Mouse (Mus musculus) limb, embryonic 13.5 days (tissue): ENCODE measurements at regions not wholly inside any gene's neighbourhood (a gene's known extent, or its start where the extent isn't known, plus 50 kb on each side); places are given as distances from the start of the nearest gene placed in this dataset.

Experiments used
- ATAC-seq: fragments of 200-750 bp; cut with Nextera tagmentation; 2 replicates; pipeline ENCODE4 v1.8.0; 2017; ENCODE audit warnings: low read depth, moderate number of reproducible peaks, moderate TSS enrichment; ENCODE audit not compliant: low FRiP score
- H3K27ac ChIP-seq: fragments of 300-500 bp; sonication (generic); 2 replicates; pipeline ENCODE4 v1.5.1; 2015; ENCODE audit warnings: inconsistent platforms, mild to moderate bottlenecking, moderate library complexity
- H3K27me3 ChIP-seq: fragments of 300-500 bp; sonication (generic); 2 replicates; pipeline ENCODE4 v1.6.1; 2015; ENCODE audit warnings: mild to moderate bottlenecking, inconsistent platforms
- H3K36me3 ChIP-seq: fragments of 300-500 bp; sonication (generic); 2 replicates; pipeline ENCODE4 v1.6.1; 2015; ENCODE audit warnings: inconsistent platforms, mild to moderate bottlenecking, moderate library complexity
- H3K4me1 ChIP-seq: fragments of 300-500 bp; sonication (generic); 2 replicates; pipeline ENCODE4 v1.6.1; 2015; ENCODE audit warnings: inconsistent platforms
- H3K4me2 ChIP-seq: fragments of 300-500 bp; sonication (generic); replicated peaks from 2 replicates; pipeline ENCODE4 v1.6.1; 2015; ENCODE audit warnings: inconsistent platforms, mild to moderate bottlenecking, moderate library complexity
- H3K4me3 ChIP-seq: fragments of 300-500 bp; sonication (generic); 2 replicates; pipeline ENCODE4 v1.5.1; 2015; ENCODE audit warnings: moderate library complexity, mild to moderate bottlenecking, inconsistent platforms
- H3K9ac ChIP-seq: fragments of 300-500 bp; sonication (generic); 2 replicates; pipeline ENCODE4 v1.6.1; 2015; ENCODE audit warnings: mild to moderate bottlenecking, inconsistent platforms
- H3K9me3 ChIP-seq: fragments of 300-500 bp; sonication (generic); 2 replicates; pipeline ENCODE4 v1.6.1; 2016; ENCODE audit warnings: inconsistent platforms
- WGBS: fragments of 180-500 bp; shearing (Covaris S2); methylation state at CpG from one replicate; pipeline ENCODE4 v1.1.7; 2015; 5-methylcytosine and 5-hydroxymethylcytosine counted together

DNA sequence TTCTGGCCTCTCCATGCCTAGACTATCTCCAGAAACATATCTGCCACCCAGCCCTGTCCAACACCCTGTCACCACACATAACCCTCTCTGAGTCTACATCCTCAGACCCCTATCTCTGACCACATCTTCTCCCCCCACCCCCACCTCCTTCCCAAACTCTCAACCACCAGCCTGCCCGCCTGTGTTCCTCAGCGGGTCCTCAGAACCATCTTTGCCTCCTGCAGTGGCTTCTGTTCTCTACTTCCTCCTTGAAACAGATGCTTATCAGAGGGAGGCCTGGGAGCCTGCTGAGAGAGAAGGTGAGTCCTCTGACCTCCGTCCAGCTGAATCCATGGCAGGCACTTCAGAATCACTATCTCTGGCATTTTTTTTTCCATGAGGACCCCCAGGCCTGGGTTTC is 307.4 kb upstream of the Dio3 start:
- no peaks in the 10 kb centered on the region for H3K4me1 ChIP-seq
- no peak for ATAC-seq
- no peak overlapping the region for H3K9ac ChIP-seq
- no peaks in the 10 kb centered on the region for H3K36me3 ChIP-seq
- no peaks in the 10 kb centered on the region for H3K27me3 ChIP-seq
- H3K9me3 ChIP-seq = no peaks in the 10 kb centered on the region
- 60% methylated on average over 3 of the region's 3 CpGs for WGBS
- H3K27ac ChIP-seq = no peak overlapping the region
- no peak overlapping the region for H3K4me3 ChIP-seq
- no peak overlapping the region for H3K4me2 ChIP-seq

DNA sequence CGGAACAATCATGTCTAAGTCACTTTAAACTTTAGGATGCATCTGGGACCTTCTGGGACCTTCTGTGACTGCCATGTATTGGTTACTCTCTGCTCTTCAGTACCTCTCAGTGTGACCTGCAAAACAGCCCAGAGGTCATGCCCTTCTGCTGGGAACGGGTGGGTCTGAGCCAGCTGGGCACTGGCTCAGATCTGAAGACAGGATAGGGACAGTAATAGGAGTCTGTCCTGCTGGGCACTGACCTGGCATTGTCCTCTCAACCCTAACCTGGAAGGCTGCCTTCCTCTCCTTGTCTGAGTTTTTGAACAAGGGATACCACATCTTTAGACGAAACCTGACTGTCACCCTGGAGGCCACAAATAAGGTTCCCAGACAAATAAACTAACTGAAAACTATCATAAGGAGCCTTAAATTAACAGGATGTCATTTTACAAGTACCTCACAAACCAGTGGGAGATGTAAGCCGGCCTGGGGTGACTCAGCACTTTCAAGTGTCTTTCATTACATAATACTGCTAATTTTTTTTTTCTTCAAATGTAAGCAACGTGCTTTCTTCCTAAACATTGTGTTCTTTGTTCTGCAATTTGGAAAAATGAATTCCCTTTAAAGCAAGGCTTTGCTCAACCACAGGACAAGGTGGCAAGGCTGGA is 306.4 kb upstream of the Dio3 start:
- Histone ChIP-seq H3K27ac (no peak overlapping the region), H3K4me1 (no peaks in the 10 kb centered on the region), H3K9me3 (no peaks in the 10 kb centered on the region), H3K4me3 (no peak overlapping the region), H3K9ac (no peak overlapping the region), H3K4me2 (no peak overlapping the region), H3K27me3 (no peaks in the 10 kb centered on the region), H3K36me3 (no peaks in the 10 kb centered on the region)
- 54% methylated on average over 5 of the region's 5 CpGs for WGBS
- ATAC-seq = no peak

DNA sequence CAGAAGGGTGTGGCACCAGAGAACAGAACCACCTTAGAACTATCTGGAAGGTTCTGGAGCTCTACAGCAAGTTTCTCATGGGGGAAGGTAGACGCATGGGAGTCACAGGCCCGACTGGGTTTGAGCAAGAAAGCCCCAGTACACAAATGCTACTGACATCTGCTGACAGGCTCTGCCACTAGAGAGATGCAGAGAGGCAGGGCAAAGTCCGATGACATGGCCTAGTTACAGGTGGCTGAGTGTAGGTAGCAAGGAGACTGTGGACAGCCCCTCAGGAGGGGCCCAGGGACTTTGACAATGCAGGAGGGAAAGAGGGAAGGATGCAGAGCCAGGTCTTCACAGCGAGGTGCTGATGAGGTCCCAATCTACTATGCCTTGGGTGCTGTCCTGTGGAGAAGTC is 305.3 kb upstream of the Dio3 start:
- Histone ChIP-seq H3K4me2 (no peak overlapping the region), H3K4me3 (no peak overlapping the region), H3K9ac (no peak overlapping the region), H3K36me3 (no peaks in the 10 kb centered on the region), H3K4me1 (no peaks in the 10 kb centered on the region), H3K27me3 (no peaks in the 10 kb centered on the region), H3K9me3 (no peaks in the 10 kb centered on the region), H3K27ac (no peak overlapping the region)
- WGBS = 84% methylated on average over 4 of the region's 4 CpGs
- ATAC-seq = no peak

DNA sequence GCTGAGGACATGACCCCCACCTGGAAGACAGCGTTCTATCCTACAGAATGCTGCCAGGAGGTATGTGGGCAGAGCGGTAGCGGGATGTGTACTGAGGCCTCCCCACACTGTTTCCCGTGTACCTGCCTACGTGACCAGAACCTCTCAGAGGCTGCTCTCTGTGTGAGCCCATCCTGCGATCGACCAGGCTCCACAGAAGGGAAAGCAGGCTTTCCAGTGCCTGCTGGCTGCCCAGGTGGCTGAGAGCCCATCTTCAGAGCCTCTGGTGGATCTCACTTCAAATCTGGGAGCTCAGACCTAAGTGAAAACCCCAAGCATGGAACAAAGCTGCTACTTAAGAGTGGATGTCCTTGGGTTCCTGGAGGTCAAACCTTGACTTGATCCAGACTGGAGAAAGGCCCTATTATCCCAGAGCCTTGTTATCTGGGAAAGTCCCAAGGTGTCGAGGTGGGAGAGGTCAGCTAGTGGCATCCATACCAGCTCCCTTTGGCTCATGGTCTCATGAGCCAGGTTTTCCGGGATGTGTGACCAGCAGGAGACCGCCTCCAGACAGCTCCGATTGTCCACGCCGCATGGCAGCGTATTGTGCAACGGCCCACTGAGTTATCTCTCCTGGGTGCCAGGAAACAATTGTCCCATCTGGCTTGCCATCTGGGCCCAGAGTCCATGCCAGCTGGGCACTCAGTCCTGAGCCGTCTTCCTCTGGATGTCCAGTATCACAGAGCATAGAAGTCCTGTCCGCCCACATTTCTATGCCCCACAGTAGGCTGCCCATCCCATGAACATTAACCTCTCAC is 303.5 kb upstream of the Dio3 start:
- Histone ChIP-seq H3K4me1 (no peaks in the 10 kb centered on the region), H3K36me3 (no peaks in the 10 kb centered on the region), H3K27me3 (no peaks in the 10 kb centered on the region), H3K9ac (no peak overlapping the region), H3K27ac (no peak overlapping the region), H3K4me2 (no peak overlapping the region), H3K4me3 (no peak overlapping the region), H3K9me3 (no peaks in the 10 kb centered on the region)
- ATAC-seq = no peak
- WGBS = 90% methylated on average over 17 of the region's 17 CpGs

DNA sequence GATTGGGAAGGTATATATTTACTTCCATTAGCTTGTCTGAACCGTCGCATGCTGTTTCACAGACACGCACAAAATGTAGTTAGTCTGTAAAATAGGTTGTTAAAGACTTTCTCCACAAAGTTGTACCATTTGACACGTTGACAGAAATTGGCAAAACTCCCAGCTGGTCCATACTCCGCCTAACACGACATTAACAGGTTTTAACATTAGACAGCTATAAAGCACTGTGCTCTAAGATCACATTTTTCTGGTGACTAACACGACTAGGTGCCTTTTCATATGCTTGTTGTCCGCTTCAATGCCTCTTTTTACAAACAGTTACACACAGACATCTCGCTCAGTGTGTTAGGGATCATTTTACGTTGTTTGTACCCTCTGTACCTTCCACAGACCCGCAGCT is 294.2 kb upstream of the Dio3 start:
- Histone ChIP-seq H3K27ac (no peak overlapping the region), H3K36me3 (no peaks in the 10 kb centered on the region), H3K4me1 (no peaks in the 10 kb centered on the region), H3K9me3 (no peaks in the 10 kb centered on the region), H3K4me3 (no peak overlapping the region), H3K9ac (no peak overlapping the region), H3K4me2 (no peak overlapping the region), H3K27me3 (peaks cover 7% of the 10 kb centered on the region; the same call in 1 of the 2 replicates)
- 69% methylated on average over 11 of the region's 11 CpGs for WGBS
- no peak for ATAC-seq

DNA sequence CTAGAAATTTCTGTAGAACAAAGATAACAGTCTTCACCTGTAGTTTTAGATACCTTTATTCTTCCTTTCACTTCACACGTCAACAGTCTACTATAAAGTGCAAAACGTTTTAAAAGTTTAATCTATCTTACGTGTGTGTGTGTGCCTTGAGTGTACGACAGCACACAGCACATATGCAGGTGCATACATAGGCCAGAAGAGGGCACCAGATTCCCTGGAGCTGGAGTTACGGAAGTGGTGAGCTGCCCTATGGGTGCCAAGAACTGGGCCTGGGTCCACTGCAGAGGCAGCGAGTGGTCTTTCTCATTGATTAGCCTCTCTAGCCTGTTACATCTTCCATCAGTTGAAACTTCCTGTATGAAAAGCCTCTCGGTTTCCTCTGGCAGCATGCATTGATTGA is 285.5 kb upstream of the Dio3 start:
- 91% methylated on average over 7 of the region's 7 CpGs for WGBS
- Histone ChIP-seq H3K27me3 (no peaks in the 10 kb centered on the region), H3K9me3 (peaks cover 5% of the 10 kb centered on the region; the same call in 1 of the 2 replicates), H3K36me3 (no peaks in the 10 kb centered on the region), H3K4me2 (no peak overlapping the region), H3K9ac (no peak overlapping the region), H3K4me1 (no peaks in the 10 kb centered on the region), H3K4me3 (no peak overlapping the region), H3K27ac (no peak overlapping the region)
- no peak for ATAC-seq

DNA sequence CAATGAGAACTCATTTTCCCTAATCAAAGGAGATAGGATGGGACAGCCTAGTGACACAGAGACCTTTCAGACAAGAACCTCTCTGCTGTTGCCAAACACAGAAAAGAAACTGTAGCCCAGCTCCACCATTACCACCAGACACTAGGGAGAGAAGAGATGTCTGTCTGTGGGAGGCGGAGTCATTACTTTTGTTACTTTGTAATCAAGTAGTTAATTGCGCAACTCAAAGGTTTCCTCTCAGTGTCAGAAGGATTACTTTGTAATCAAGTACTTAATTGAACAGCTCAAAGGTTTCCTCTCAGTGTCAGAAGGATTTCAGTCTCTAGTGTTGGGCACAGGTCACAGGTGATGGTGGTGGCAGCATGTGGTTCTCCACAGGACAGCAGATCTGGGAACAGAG is 276.2 kb upstream of the Dio3 start:
- Histone ChIP-seq H3K4me1 (no peaks in the 10 kb centered on the region), H3K9me3 (no peaks in the 10 kb centered on the region), H3K27ac (no peak overlapping the region), H3K4me2 (no peak overlapping the region), H3K36me3 (no peaks in the 10 kb centered on the region), H3K4me3 (no peak overlapping the region), H3K27me3 (peaks cover 3% of the 10 kb centered on the region; the same call in 1 of the 2 replicates), H3K9ac (no peak overlapping the region)
- WGBS = 92% methylated on average over 2 of the region's 2 CpGs
- no peak for ATAC-seq

DNA sequence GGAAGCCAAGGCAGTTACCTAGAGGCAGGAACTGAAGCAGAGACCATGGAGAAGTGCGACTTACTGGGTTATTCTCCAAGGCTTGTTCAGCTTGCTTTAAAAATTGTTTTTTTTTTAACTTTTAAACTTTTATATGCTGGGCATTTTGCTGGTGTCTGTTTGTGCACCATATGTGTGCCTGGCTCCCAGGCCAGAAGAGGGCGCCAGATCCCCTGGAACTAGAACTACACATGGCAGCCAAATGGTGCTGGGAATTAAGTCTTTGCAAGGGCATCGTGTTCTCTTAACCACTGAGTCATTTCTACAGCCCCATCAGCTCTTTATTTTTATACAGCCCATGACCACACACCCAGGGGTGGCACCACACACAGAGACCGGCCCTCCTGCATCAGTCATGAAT is 269.7 kb upstream of the Dio3 start:
- Histone ChIP-seq H3K4me1 (no peaks in the 10 kb centered on the region), H3K36me3 (no peaks in the 10 kb centered on the region), H3K27me3 (peaks cover 3% of the 10 kb centered on the region; the same call in 1 of the 2 replicates), H3K9ac (no peak overlapping the region), H3K4me2 (no peak overlapping the region), H3K27ac (no peak overlapping the region), H3K9me3 (no peaks in the 10 kb centered on the region), H3K4me3 (no peak overlapping the region)
- no peak for ATAC-seq
- WGBS = 48% methylated on average over 4 of the region's 4 CpGs

DNA sequence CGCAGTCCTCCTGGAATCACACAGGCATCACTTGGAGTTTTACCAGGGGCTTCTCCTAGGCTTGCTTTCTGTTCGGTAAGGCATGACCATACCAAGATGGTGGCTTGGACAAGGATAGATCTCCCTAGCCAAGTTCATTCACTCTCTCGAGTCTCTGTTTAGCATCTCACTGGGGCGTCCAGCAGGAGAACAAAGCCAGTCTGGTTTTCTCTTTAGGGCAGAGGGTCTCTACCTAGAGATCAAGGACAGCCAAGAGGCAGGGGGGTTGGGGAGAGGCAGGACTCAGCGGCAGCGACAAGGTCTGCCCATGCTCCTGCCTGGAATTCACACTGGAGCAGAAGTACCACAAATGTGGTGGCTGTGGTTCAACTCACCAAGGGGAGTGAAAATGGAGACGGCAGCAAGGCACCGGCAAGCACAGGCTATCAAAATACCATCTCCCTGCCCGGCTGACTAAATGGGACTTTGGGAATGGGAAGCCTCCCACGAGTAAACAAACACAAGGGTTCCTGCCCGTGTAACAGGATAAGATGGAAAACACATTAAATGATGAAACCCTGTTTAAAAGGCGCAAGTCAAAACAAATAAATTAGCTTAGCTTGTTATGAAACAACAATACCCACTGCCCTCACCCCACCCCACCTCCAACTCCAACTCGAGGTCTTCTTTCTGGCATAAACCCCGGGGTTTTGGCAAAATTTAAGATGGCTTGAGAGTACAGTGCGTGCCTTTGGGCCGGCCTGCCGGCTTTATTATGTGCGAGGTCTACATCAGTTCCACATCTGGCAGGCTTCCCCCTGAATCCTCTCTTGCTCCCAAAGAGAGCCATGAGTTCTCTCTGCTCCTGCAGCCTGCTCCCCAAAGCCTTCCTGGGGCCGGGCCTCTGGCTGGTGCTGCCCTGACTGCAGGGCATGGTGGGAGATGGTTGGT is 258.1 kb upstream of the Dio3 start:
- Histone ChIP-seq H3K36me3 (no peaks in the 10 kb centered on the region), H3K4me1 (peaks cover 20% of the 10 kb centered on the region), H3K4me3 (no peak overlapping the region), H3K27ac (no peak overlapping the region), H3K9me3 (peaks cover 4% of the 10 kb centered on the region; the same call in 1 of the 2 replicates), H3K4me2 (0 out of 2 replicates have a peak overlapping the region, but pooled peaks have one; percentile 3), H3K9ac (no peak overlapping the region), H3K27me3 (peaks cover 13% of the 10 kb centered on the region)
- ATAC-seq = 0 out of 2 replicates have a peak, but pooled peaks have one; percentile 54
- WGBS = 43% methylated on average over 19 of the region's 19 CpGs

DNA sequence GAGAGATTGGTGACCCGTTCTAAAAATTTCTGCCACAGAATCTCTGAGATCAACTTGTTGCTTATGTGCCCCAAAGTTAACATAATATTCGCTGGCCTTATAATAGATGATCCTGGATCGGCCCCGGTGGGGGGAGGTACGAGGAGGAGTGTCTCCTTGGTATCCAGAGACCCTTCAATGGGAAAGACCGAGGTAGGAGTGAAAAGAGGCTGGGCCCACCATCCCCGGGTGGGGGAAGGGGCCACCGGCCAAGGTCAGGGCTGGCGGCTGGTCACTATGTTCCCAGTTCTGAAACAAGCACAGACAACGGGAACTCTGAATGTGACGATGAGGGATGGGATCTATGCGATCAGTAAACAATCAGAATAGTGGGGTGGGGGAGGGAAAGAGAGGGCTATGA is 257.2 kb upstream of the Dio3 start:
- H3K4me3 ChIP-seq = no peak overlapping the region
- H3K27me3 ChIP-seq = peaks cover 17% of the 10 kb centered on the region
- peaks cover 20% of the 10 kb centered on the region for H3K4me1 ChIP-seq
- H3K36me3 ChIP-seq = no peaks in the 10 kb centered on the region
- ATAC-seq = no peak
- no peak overlapping the region for H3K4me2 ChIP-seq
- peaks cover 4% of the 10 kb centered on the region; the same call in 1 of the 2 replicates for H3K9me3 ChIP-seq
- H3K27ac ChIP-seq = no peak overlapping the region
- 91% methylated on average over 12 of the region's 12 CpGs for WGBS
- H3K9ac ChIP-seq = no peak overlapping the region

DNA sequence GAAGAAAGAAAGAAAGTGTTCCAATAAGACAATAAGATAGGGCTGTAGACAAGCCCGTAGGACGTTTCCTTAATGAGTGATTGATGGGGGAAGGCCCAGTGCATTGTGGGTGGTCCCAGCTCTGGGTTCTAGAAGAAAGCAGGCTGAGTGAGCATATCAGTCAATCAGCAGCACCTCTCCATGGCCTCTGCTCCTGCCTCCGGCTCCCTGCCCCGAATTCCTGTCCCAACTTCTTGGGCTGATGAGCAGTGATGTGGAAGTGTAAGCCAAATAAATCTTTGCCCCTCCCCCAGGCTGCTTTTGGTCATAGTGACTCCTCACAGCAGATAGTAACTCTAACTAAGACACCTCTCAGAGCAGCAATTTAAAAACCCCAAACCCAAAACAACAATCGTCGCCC is 256.2 kb upstream of the Dio3 start:
- H3K27ac ChIP-seq = no peak overlapping the region
- H3K4me3 ChIP-seq = no peak overlapping the region
- 69% methylated on average over 6 of the region's 6 CpGs for WGBS

More for the DNA sequence above, 256.2 kb upstream of the Dio3 start:
- H3K9ac ChIP-seq = no peak overlapping the region
- peaks cover 4% of the 10 kb centered on the region; the same call in 1 of the 2 replicates for H3K9me3 ChIP-seq
- ATAC-seq = no peak
- no peak overlapping the region for H3K4me2 ChIP-seq
- H3K4me1 ChIP-seq = peaks cover 20% of the 10 kb centered on the region
- peaks cover 27% of the 10 kb centered on the region for H3K27me3 ChIP-seq
- H3K36me3 ChIP-seq = no peaks in the 10 kb centered on the region
